Mouse (Mus musculus): Measurements from ENCODE around the gene Nos1. TPM values are rescaled to one million over a fixed set of nuclear protein-coding genes. Genes with fewer than 3 reads are reported as not detected.
"Not testable (repeated sequence)": the region's sequence is repeated elsewhere in the genome, so short reads cannot be mapped to it uniquely, and the experiment has no call there.

Gene Nos1
- polyA plus RNA-seq, 1 experiment from 2014 or later = 0.50 TPM

- Histone ChIP-seq H3K4me1 (peaks cover 8% of the 10 kb centered on the region), H3K27ac (no peak overlapping the region), H3K9me3 (replicated peaks) (no peaks in the 10 kb centered on the region), H3K36me3 (no peaks in the 10 kb centered on the region), H3K27me3 (ENCODE audit: low read depth, poor library complexity, severe bottlenecking) (peaks cover 86% of the 10 kb centered on the region), H3K4me3 (no peak overlapping the region)
- 3% methylated on average over 14 of the region's 14 CpGs for WGBS
- DNase-seq (ENCODE audit: low spot score) = no peak
These were observed 61.9 kb downstream of the Nos1 start for GRCm38 (mm10) chr5:117842699-117843098.

- 19% methylated on average over 1 of the region's 1 CpGs for whole genome bisulfite sequencing
- H3K27ac ChIP-seq = no peak overlapping the region
- no peaks in the 10 kb centered on the region for H3K36me3 ChIP-seq
- H3K4me1 ChIP-seq = peaks cover 8% of the 10 kb centered on the region
- peaks cover 68% of the 10 kb centered on the region for H3K27me3 ChIP-seq (ENCODE audit: low read depth, poor library complexity, severe bottlenecking)
- H3K4me3 ChIP-seq = no peak overlapping the region
- peak; percentile 63 for DNase-seq (ENCODE audit: low spot score)
- H3K9me3 ChIP-seq (replicated peaks) = no peaks in the 10 kb centered on the region
These were observed 63.8 kb downstream of the Nos1 start for GRCm38 (mm10) chr5:117844611-117845010.

- 79% methylated on average over 12 of the region's 12 CpGs for WGBS
- no peaks in the 10 kb centered on the region for H3K36me3 ChIP-seq
These were observed 69.6 kb downstream of the Nos1 start for GRCm38 (mm10) chr5:117850474-117850873.

GRCm38 (mm10) chr5:117853741-117854140 lies 72.9 kb downstream of the Nos1 start:
- Histone ChIP-seq H3K27me3 (ENCODE audit: low read depth, poor library complexity, severe bottlenecking) (0 out of 2 replicates have a peak, but pooled peaks cover 6% of the 10 kb centered on the region), H3K36me3 (no peaks in the 10 kb centered on the region), H3K27ac (no peak overlapping the region), H3K4me3 (no peak overlapping the region), H3K4me1 (peaks cover 18% of the 10 kb centered on the region), H3K9me3 (replicated peaks) (no peaks in the 10 kb centered on the region)
- no peak for DNase-seq (ENCODE audit: low spot score)
- WGBS = 69% methylated on average over 10 of the region's 10 CpGs

More at GRCm38 (mm10) chr5:117850474-117850873, 69.6 kb downstream of the Nos1 start:
- DNase-seq (ENCODE audit: low spot score) = no peak
- Histone ChIP-seq H3K4me3 (no peak overlapping the region), H3K27me3 (ENCODE audit: low read depth, poor library complexity, severe bottlenecking) (peaks cover 15% of the 10 kb centered on the region), H3K27ac (no peak overlapping the region), H3K9me3 (replicated peaks) (no peaks in the 10 kb centered on the region), H3K4me1 (peaks cover 18% of the 10 kb centered on the region)

DNA sequence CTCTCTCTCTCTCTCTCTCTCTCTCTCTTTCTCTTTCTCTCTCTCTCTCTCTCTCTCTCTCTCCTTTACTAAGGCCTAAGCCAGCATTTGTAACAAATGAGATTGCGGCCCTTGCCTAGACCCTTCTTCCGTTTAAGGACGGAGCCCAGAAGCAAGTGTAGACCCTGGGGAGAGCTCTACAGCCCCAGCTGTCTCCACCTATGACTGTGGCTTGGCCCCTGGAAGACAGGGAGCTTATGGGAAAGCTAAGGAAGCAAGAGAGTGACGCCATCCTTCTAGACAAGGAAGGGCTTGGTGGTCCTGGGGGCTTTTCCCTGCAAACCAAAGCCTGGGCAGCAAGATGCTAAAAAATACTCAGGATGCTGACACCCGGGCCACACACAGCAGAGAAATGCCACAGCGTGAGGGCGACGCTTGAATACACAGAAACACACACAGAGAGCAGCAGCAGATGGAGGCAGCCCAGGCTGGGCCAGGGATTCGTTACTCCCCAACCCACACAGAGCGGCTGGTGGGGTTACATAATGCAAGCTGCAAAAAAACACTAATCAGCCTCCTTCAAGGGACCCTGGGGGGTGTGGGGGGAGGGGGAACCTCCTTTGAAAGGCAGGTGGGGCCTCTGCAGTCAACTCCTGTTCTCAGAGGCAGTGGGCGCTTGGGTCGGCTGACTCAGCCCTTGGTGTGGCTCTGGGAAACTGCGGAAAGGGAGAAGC lies 83.9 kb downstream of the Nos1 start:
- Histone ChIP-seq H3K4me3 (no peak overlapping the region), H3K4me1 (peaks cover 14% of the 10 kb centered on the region), H3K9me3 (replicated peaks) (no peaks in the 10 kb centered on the region), H3K27me3 (ENCODE audit: low read depth, poor library complexity, severe bottlenecking) (peaks cover 45% of the 10 kb centered on the region), H3K27ac (no peak overlapping the region), H3K36me3 (no peaks in the 10 kb centered on the region)
- 22% methylated on average over 13 of the region's 13 CpGs for WGBS
- DNase-seq (ENCODE audit: low spot score) = no peak

DNA sequence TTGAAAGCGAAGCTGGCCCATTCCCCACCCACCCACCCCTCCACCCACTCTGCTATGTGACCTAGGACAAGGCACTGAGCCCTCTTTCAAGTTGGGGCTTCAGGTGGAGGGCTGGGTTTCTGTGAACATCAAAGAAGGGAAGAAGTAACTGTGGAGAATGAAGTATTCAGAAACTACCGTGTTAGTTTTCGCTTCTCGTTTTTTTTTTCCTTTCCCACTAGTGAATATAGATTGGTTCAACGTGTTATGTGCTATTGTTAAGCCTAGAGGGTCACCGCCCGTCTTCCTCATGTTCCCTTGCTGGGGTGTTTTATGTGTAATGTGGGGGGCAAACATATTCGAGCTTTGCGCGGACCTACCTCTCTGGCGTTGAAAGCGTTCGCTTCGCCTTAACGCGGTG lies 85.0 kb downstream of the Nos1 start:
- H3K36me3 ChIP-seq = no peaks in the 10 kb centered on the region
- no peak overlapping the region for H3K4me3 ChIP-seq
- H3K27me3 ChIP-seq (ENCODE audit: low read depth, poor library complexity, severe bottlenecking) = peaks cover 45% of the 10 kb centered on the region
- WGBS = 59% methylated on average over 16 of the region's 16 CpGs
- DNase-seq (ENCODE audit: low spot score) = no peak
- peaks cover 8% of the 10 kb centered on the region; the same call in 1 of the 2 replicates for H3K4me1 ChIP-seq
- H3K27ac ChIP-seq = no peak overlapping the region
- H3K9me3 ChIP-seq (replicated peaks) = no peaks in the 10 kb centered on the region

- no peaks in the 10 kb centered on the region for H3K36me3 ChIP-seq
- no peaks in the 10 kb centered on the region for H3K4me1 ChIP-seq
- no peaks in the 10 kb centered on the region for H3K9me3 ChIP-seq (replicated peaks)
- no peak overlapping the region for H3K4me3 ChIP-seq
- peaks cover 4% of the 10 kb centered on the region; the same call in 1 of the 2 replicates for H3K27me3 ChIP-seq (ENCODE audit: low read depth, poor library complexity, severe bottlenecking)
- WGBS = 68% methylated on average over 1 of the region's 1 CpGs
- no peak for DNase-seq (ENCODE audit: low spot score)
- H3K27ac ChIP-seq = no peak overlapping the region
These were observed 90.8 kb downstream of the Nos1 start for GRCm38 (mm10) chr5:117871614-117872013.

DNA sequence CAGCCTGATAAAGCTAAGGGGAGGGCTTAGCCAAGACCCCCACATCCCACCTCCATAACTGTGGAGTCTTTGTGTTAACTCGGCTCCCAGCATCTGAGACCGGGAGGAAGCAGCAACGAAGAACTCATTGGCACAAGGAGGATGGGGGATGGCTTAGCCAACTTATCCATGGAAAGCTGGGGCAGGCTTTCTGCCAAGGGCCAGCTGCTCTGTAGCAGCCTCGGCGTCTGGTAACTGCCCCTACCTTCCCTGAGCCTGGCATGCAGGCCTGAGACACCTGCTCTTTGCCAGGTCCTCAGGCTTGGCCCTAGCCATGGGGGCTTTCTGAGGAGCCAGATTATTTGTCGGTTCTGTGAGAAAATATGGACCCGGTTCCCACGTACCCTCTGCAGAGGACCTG lies 93.0 kb downstream of the Nos1 start:
- H3K27ac ChIP-seq = no peak overlapping the region
- no peaks in the 10 kb centered on the region for H3K4me1 ChIP-seq
- H3K27me3 ChIP-seq (ENCODE audit: low read depth, poor library complexity, severe bottlenecking) = no peaks in the 10 kb centered on the region
- H3K36me3 ChIP-seq = no peaks in the 10 kb centered on the region
- no peak for DNase-seq (ENCODE audit: low spot score)
- H3K4me3 ChIP-seq = no peak overlapping the region
- 89% methylated on average over 8 of the region's 8 CpGs for WGBS
- H3K9me3 ChIP-seq (replicated peaks) = no peaks in the 10 kb centered on the region; the same call in 1 of the 2 replicates

- no peak overlapping the region for H3K4me3 ChIP-seq
- H3K4me1 ChIP-seq = no peaks in the 10 kb centered on the region
- H3K9me3 ChIP-seq (replicated peaks) = no peaks in the 10 kb centered on the region; the same call in 1 of the 2 replicates
- DNase-seq (ENCODE audit: low spot score) = no peak
- H3K27ac ChIP-seq = no peak overlapping the region
- H3K36me3 ChIP-seq = no peaks in the 10 kb centered on the region
- WGBS = 92% methylated on average over 7 of the region's 7 CpGs
- no peaks in the 10 kb centered on the region for H3K27me3 ChIP-seq (ENCODE audit: low read depth, poor library complexity, severe bottlenecking)
These were observed 93.4 kb downstream of the Nos1 start for GRCm38 (mm10) chr5:117874236-117874635.

GRCm38 (mm10) chr5:117879136-117879535 lies 98.3 kb downstream of the Nos1 start:
- H3K4me1 ChIP-seq = no peaks in the 10 kb centered on the region
- no peaks in the 10 kb centered on the region for H3K27me3 ChIP-seq (ENCODE audit: low read depth, poor library complexity, severe bottlenecking)
- DNase-seq (ENCODE audit: low spot score) = no peak
- no peaks in the 10 kb centered on the region for H3K36me3 ChIP-seq
- WGBS = 47% methylated on average over 14 of the region's 14 CpGs
- H3K27ac ChIP-seq = no peak overlapping the region
- no peak overlapping the region for H3K4me3 ChIP-seq
- H3K9me3 ChIP-seq (replicated peaks) = no peaks in the 10 kb centered on the region; the same call in 1 of the 2 replicates

- DNase-seq (ENCODE audit: low spot score) = no peak
- Histone ChIP-seq H3K4me3 (no peak overlapping the region), H3K27ac (no peak overlapping the region), H3K27me3 (ENCODE audit: low read depth, poor library complexity, severe bottlenecking) (no peaks in the 10 kb centered on the region), H3K36me3 (no peaks in the 10 kb centered on the region), H3K4me1 (no peaks in the 10 kb centered on the region), H3K9me3 (replicated peaks) (no peaks in the 10 kb centered on the region; the same call in 1 of the 2 replicates)
- WGBS = 93% methylated on average over 9 of the region's 9 CpGs
These were observed 100.2 kb downstream of the Nos1 start for GRCm38 (mm10) chr5:117880916-117881555.

- H3K4me3 ChIP-seq; H3K27ac ChIP-seq; H3K9me3 ChIP-seq (replicated peaks); H3K4me1 ChIP-seq; DNase-seq (ENCODE audit: low spot score); H3K36me3 ChIP-seq; H3K27me3 ChIP-seq (ENCODE audit: low read depth, poor library complexity, severe bottlenecking): not testable (repeated sequence)
- 85% methylated on average over 1 of the region's 1 CpGs for WGBS
These were observed 101.6 kb downstream of the Nos1 start for GRCm38 (mm10) chr5:117882411-117882810.

DNA sequence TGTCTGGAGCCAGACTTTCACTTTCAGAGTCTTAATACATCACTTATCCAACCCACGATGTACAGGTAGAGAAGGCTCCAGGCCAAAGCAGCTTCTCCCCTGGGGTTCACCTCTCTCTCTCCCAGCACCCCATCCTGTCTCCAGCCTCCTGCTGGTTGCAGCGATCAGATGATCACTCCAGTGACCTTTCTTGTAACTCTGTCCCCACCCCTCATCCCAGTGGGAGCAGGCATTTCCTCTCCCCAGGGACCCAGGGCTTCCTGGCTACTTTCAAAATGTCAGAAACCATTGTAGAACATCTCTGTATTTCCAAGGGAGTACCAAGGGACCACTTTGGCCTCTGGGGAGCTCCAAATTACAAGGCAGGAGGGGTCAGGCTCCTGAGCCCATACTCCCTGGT lies 104.2 kb downstream of the Nos1 start:
- H3K27me3 ChIP-seq (ENCODE audit: low read depth, poor library complexity, severe bottlenecking) = no peaks in the 10 kb centered on the region
- no peak overlapping the region for H3K27ac ChIP-seq
- H3K36me3 ChIP-seq = no peaks in the 10 kb centered on the region
- H3K9me3 ChIP-seq (replicated peaks) = no peaks in the 10 kb centered on the region
- no peak for DNase-seq (ENCODE audit: low spot score)
- H3K4me3 ChIP-seq = no peak overlapping the region
- H3K4me1 ChIP-seq = no peaks in the 10 kb centered on the region
- 64% methylated on average over 2 of the region's 2 CpGs for WGBS
